Mouse (Mus musculus) thymus, postnatal 10 days (tissue): ENCODE measurements around the gene Sprr2b.
"Not testable (repeated sequence)": the region's sequence is repeated elsewhere in the genome, so short reads cannot be mapped to it uniquely, and the experiment has no call there.

Experiments used
- DNase-seq, 2 experiments: peaks; one replicate each; pipeline ENCODE4 v3.0.0; 2021; ENCODE audit warnings: low spot score in 2 of 2

The Sprr2b gene

DNA sequence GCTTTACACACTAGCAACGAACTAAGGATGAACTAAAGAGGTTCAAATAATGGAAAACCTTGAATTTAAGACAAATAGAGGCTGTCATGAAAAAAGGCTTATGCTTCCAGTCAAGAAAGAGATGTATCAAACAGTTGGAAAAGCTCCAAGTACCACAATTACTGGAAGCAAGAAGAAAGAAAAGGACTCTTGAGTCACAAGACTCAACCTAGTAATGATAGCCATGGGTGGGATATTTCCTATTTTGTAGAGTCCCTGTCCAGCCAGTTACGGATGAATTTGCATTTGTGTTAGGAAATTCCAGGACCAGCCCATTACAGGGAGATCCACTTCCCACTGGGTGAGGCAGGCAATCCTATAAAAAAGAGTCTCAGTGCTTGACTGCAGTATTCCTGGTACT lies at the start of gene Sprr2b:
Gene Sprr2b, plus strand, starts transcription at position 301 of the 400 bp plus-strand sequence.
- DNase-seq: no peak

DNA sequence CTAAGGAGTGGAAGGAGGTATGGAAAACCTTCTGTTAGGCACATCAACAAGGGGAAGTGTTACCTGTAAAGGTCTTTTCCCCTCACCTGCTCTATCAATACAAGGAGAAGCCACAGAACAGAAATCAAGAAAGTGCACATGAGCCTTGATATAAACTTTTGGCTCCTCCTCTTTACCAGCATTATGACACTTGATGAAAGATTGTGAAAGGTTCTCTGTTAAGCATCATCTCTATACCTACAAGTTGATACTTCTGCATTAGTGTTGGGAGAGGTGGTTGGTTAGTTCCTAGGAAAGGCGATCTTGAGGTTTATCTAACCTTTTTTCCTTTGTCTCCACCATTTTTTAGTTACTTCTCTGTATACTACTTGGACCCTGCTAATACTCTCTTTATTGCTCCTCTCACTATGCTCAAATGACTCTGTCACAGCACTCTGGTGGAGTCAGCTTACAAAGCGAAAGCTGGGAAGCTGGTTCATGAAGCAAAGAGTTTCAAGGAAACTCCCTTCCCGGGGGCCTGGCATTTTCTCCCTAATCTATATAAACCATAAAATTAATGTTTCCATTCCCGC lies 44.9 kb upstream of the Sprr2b start:
- not testable (repeated sequence) for DNase-seq

DNA sequence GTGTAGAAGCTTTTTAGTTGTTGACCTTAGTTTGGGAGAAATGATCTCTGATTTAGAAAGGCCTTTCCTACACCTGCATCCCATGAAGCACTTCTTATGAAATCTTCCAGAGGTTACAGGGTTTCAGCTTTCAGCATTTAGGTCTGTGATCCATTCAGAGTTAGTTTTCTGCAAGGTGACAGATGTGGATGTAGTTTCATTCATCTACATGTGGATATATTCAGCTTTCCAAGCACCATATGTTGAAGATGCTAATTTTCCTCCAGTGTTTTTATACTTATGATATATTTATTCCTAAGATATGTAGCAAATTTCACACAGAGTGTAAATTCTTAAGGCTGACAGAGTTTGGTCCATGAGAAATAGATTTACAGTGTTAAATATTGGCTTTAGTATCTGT lies 42.9 kb upstream of the Sprr2b start:
- DNase-seq: not testable (repeated sequence)

DNA sequence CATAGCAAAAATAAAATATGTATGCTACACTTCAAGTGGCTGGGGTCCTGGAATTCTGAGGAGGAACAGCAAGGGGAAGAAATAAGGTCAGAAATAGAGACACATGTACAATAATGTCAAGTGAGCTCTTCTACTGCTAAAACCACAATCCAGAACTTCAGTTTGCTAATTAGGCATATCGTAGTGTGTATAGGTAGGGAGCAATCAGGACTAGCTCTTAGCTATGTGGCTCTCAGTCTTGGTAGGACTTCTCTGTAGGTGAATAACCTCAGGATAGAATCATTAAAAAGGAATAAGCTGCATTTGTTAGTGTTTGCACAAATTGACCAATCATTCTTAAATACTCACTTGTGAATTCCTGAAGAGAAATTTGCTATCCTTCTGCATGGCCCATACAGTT lies 42.4 kb upstream of the Sprr2b start:
- not testable (repeated sequence) for DNase-seq

DNA sequence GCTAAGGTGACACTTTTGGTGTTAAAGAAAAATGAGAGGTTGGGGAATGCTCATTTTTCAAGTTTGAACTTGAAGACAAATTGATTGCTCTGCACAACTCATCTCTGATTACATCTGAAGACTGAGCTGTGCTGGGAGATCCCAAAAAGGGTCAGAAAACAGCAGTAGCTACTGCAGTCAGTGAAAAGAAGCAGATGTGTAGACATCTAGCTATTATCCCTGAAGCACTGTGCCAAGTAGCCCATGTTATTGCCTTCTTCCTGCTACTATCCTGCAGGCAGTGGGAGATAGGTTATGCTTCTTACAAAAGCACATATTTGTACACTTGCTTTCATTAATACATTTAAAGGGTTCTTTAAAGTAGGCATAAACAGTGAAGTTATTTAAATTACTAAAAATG lies 36.8 kb upstream of the Sprr2b start:
- DNase-seq: not testable (repeated sequence)

DNA sequence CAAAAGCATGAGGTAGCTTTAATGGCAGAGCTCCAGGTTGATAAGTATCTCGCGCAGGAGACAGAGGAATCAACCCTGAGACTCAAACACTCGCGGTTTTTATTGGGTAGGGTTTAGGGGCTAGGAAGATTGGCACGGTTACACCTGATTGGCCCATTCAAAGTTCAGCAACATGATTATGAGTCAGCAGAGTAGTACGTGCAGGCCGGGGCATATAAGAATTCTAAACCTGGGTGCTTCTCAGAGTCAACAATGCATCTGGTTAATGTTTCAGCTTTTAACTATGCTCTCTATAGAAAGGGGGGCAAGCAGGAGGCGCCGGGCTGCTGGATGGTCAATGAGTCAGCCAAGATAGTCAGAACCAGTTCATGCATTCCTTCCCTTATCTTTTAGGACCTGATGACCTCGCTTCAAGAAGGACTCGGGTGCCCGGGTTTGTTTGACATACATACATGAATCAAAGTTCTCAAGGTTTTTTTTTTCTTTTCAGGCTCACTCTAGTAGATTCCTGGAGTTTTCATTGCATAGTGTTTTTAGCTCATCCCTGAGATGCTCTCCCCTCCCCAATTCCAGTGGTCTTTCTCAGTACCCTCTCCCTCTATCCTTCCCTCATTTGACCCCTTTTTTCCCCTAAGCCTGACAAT lies 35.3 kb upstream of the Sprr2b start:
- not testable (repeated sequence) for DNase-seq

DNA sequence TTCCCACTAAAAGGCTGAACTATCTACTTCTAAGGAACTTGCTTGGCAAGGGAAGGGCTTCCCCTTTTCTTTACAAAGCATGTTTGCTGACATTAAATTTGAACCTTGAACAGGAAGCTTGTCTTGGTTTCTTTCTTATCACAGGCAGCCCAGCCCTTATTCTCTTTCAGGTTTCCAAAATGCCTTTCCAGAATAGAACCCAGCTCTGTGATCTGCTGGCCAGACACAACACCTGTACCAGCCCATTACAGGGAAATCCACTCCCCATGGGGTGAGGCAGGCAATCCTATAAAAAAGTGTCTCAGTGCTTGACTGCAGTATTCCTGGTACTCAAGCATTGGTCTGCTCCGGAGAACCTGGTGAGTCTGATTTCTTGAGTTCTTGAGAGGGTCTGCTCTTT lies 31.3 kb upstream of the Sprr2b start, which contains the start of gene Sprr2a3:
Gene Sprr2a3, plus strand, starts transcription at position 317 of the 400 bp plus-strand sequence.
- DNase-seq: not testable (repeated sequence)

DNA sequence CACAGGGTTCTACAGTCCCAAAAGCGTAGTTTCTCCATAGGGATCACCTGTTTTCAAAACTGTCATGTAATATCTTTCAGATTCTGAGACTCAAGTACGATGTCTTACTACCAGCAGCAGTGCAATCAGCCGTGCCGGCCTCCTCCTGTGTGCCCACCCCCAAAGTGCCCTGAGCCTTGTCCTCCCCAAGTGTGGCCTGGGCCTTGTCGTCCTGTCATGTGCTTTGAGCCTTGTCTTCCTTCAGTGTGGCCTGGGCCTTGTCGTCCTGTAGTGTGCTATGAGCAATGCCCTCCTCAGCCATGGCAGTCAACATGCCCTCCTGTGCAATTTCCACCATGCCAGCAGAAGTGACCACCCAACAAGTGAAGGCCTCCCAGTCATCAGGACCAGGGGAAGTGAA lies 27.9 kb upstream of the Sprr2b start:
- not testable (repeated sequence) for DNase-seq

DNA sequence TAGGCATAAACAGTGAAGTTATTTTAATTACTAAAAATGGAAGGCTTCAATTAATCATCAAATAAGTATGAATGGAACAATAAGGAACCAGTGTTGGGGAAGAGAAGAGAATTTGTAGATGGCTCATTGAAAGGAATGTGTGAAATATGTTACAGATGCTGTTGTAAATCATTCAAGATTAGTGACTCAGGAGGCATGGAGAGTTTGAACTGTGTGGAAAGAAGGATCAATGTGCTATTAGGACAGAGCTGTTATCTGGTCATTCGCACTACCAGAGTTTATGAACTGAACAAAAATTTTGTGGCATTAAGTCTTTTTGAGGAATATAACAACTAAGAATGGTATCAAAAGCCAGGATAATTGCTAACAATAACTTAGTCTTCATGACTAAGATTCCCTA lies 9.0 kb upstream of the Sprr2b start:
- DNase-seq: no peak

DNA sequence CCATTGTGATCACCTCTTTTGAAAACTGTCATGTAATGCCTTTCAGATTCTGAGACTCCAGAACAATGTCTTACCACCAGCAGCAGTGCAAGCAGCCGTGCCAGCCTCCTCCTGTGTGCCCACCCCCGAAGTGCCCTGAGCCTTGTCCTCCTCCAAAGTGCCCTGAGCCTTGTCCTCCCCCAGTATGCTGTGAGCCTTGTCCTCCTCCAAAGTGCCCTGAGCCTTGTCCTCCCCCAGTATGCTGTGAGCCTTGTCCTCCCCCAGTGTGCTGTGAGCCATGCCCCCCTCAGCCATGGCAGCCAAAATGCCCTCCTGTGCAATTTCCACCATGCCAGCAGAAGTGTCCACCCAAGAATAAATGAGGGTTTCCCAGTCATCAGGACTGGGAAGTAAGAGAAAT lies 964 bp downstream of the Sprr2b start:
- no peak for DNase-seq

DNA sequence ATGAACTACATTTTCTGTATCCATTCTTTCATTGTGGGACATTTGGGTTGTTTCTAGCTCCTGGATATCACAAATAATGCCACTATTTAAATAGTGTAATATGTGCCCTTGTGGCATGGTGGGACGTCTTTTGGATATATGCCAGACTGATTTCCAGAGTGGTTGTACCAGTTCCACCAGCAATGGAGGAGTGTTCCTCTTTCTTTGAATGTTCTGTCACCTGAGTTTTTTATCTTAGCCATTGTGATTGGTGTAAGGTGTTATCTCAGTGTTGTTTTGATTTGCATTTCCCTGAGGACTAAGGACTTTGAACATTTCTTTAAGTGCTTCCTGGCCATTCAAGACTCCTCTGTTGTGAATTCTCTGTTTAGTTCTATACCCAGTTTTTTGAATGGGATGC lies 19.9 kb downstream of the Sprr2b start:
- no peak for DNase-seq

DNA sequence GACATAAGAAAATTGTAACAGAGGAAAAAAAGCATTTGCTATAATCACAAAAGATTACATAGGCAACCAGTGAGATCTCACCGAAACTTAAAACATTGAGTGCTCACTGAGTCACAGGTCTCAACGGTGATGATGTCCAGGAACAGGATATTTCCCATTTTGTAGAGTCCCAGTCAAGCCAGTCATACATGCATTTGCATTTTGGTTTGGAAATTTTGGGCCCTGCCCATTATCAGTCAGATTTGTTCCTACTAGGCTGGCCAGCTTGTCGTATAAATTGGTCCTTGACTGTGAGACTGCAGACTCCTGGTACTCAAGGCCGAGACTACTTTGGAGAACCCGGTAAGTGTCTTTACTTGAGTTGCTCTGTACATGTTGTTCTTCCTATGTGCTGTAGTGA lies 22.4 kb downstream of the Sprr2b start, which contains the start of gene Sprr2d:
Gene Sprr2d, plus strand, starts transcription at position 301 of the 400 bp plus-strand sequence.
- no peak for DNase-seq

DNA sequence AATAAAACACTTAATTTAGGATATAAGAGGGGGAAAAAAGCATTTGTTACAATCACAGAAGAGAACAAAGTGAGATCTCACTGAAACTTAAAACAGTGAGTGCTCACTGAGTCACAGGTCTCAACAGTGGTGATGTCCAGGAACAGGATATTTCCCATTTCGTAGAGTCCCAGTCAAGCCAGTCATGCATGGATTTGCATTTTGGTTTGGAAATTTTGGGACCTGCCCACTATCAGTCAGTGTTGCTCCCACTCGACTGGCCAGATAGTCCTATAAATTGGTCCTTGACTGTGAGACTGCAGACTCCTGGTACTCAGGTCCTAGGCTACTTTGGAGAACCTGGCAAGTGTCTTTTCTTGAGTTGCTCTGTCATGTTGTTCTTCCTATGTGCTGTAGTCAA lies 35.4 kb downstream of the Sprr2b start, which contains the start of gene Sprr2e:
Gene Sprr2e, plus strand, starts transcription at position 301 of the 400 bp plus-strand sequence.
- DNase-seq: no peak

DNA sequence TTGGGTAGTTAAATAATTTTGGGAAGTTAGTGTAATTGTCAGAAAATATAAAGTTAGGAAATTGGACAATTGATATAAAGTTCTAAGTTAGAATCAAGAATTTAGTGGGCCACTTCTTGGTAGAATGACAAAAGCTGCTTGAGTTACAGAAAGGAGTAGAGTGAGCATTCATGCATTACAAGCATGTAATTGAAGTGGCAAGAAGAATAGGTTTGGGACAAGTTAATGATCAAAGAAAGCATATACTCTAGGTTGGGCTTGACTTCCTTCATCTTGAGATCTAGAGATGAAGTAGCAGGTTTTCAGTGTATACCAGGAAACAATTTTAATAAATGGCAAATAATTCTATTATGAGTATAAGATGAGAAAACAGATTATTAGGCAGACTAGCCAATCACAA lies 45.2 kb downstream of the Sprr2b start:
- no peak for DNase-seq

DNA sequence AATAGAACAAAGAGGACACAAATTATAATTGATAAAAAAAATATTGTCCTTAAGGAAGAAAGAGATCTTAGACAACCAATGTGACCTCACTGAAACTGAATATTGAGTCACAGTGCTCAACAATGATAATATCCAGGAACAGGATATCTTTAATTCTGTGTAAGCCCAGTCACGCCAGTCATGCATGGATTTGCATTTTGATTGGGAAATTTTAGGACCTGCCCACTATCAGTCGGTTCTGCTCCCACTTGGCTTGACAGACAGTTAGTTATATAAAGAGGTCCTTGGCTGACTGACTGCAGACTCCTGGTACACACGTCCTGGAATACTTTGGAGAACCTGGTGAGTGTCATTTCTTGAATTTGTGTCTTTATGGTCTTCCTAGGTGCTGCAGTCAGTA lies 48.5 kb downstream of the Sprr2b start, which contains the start of gene Sprr2f:
Gene Sprr2f, plus strand, starts transcription at position 301 of the 400 bp plus-strand sequence.
- no peak for DNase-seq
